Mouse (Mus musculus): ENCODE data around the gene Slc34a1. TPM values are rescaled to one million over a fixed set of nuclear protein-coding genes. Genes with fewer than 3 reads are reported as not detected.

Slc34a1 gene
- total RNA-seq (2022): not detected

DNA sequence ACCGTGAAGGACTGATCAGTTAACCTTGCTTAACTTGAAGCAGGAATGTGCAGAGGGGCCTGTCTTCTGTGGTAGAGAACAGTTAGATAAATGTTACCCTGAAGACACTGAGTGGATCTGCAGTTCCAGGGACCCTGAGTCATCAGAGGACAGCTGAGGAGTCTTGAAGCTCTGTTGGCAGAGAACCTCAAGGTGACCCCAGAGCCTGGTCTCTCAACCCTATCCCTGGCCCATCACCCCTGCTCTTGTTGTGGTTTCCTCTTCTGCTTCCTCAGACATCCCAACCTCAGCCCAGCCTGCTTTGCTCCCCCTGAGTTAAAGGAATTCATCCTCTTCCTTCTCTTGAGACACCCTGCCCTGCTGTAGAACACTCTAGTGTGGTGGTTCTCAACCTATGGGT is at the start of gene Slc34a1:
Slc34a1 (plus strand) TSS at position 100 of the 400 bp plus-strand sequence.
- DNase-seq (ENCODE audit: low spot score in 2 of 2): no peak

DNA sequence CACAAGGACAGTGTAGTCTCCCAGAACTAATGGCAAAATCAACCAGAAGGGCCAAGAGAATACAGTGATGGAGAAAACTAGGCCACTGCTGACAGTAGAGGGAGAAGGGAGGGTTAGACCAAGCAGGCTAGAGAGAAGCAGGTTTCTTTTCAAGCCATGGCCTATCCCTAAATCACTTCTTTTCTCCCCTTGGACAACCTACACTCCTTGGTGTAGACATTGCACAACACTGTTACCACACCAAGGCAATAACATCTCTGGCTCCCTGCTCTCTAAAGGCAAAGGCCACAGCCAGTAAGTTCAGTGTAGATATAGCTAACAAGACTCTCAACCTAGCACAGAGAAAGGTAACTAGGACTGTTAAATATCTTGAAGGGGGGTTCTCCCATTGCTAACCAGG is 36.8 kb upstream of the Slc34a1 start:
- no peak for DNase-seq (ENCODE audit: low spot score in 2 of 2)

DNA sequence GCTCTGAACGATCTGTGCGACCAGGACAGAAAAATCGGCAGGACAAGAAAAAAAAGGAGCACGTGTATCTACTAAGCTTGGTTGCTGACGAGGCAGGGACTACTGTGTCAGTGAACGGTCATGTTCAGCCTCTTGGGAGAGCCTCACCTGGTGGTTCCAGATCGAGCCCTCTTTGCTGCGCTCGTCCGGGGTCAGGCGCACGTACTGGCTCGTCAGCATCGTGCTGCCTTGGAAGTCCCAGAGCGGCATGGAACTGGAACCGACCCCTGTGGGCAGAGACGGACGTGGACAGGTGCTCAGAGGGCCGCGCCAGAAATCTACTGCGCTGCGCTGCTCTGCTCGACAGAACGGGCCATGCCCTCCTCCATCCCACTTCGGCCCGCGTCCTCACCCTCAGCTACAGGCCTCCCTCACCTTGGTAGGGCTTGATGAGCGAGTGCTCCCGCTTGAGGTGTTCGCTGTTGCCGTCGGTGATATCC is 36.0 kb upstream of the Slc34a1 start:
- DNase-seq (ENCODE audit: low spot score in 2 of 2): peak; percentile 17 to 31

DNA sequence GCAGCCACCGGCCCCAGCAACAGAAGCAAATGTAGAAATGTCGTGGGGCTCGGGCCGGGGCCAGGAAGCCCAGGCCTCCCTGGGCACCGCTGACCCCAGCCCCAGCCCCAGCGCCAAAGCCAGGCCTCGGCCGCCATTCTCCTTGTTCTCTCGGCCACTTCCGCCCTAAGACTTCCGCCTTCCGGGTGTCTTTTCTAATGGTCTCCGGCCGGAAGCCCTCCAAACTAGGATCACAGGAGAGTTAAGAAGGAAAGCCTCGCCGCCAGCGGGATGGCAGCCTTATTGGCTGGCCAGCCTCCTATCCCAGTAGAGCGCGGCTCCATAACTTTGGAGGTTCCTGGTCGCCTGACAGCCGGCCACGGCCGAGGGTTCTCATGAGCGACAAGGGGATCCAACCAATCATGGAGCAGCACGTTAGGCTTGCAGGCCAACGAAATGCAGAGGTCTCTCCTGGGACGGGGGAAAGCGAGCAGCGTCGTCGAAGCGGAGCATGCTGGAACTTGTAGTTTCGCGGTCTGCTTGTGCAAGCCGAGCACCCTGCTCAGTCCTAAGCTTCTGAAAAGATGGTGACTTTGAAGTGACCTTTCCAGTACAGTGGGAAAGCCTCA is 35.4 kb upstream of the Slc34a1 start, which contains the start of gene Lman2:
Lman2 (minus strand) TSS at position 331 of the 608 bp plus-strand sequence.
- peak; percentile 94 to 97 for DNase-seq (ENCODE audit: low spot score in 2 of 2)

DNA sequence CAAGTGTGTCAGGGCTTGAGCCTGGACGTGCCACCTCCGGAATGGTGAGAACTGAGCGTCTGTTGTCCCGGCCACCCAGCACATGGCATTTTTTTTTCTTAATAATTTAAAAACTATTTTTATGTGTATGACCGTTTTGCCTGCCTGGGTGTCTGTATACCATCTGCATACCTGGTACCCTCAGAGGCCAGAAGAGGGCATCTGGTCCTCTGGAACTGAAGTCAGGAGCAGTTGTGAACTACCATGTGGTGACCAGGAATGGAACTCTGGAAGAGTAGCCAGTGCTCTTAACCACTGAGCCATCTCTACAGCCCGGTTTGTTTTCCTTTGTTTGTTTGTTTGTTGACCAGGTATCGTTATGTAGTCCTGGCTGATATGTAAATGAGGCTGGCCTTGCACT is 29.6 kb upstream of the Slc34a1 start:
- no peak for DNase-seq (ENCODE audit: low spot score in 2 of 2)

DNA sequence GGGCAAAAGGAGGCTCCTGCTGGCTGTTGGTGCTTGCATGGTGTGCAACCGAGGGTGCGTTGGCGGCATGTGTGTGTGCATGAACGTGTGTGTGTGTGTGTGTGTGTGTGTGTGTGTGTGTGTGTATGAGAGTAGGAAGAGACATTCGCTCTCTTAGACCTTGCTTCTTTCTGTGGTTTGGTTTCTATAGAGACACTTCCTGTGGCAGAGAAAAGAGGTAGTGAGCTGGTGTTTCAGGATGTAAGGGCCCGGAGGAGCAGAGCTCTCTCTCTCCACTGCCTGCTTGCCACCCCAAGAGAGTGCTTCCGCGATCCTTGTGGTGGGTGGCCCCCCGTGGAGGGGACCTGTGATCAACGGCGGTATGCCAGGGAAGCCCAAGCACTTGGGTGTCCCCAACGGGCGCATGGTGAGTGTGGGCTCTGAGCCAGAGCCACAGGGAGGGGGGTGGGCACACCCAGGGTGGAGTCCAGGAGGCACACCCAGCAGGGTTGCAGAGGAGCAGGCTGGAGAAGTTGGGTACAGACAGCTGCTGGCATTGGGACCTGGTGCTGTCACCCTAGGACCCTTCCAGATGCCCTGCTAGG is 28.4 kb upstream of the Slc34a1 start, which contains the start of gene Rgs14:
Rgs14 (plus strand) TSS at position 202 of the 584 bp plus-strand sequence.
- DNase-seq (ENCODE audit: low spot score in 2 of 2): no peak

DNA sequence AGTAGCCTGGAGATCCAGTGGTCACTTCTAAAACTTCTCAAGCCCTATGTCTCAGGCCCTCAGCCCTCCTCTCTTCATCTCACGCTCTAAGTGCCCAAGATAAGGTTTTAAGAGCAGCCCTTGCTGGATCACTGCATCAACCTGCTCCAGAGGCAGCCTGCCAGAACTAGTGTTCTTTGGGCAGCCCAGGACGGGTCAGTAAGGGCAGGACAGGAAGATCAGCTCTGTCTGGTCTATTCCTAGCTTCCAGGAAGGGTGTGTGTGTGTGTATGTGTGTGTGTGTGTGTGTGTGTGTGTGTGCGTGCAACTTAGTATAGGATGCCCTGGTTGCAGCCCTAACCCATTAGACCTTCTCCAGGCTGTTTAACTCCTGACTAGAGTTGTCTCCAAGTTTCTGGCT is 27.8 kb upstream of the Slc34a1 start:
- DNase-seq (ENCODE audit: low spot score in 2 of 2): no peak

DNA sequence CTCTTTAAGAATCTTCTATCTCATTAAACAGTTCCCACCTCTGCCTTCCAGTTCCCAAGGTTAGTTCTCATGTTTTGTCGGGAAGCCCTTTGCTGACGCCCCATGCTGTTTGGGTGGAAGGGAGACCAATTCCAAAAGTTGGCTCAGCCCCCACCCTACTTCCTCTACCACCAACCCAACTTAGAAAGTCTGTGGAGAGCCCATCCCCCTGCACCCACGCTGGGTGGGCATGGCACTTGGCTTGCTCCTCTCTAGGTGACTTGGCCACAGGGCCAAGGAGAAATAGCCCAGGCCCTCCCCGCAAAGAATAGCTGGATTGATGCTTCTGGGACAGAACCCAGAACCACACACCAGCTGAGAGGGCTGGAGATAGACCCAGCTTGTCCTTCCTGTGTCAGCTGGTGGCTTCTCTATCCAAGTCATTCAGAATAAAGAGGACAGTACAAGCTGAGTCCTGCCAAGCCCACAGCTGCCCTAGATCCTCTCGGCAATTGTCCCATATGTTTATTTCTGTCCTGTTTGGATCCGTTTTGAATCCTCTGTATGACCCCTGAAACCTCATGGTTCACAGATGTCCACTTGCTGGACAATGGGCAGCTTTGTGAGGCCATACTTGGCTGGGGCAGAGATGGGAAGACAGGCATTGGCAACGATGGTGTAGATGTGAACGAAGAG is 26.8 kb upstream of the Slc34a1 start:
- no peak for DNase-seq (ENCODE audit: low spot score in 2 of 2)

DNA sequence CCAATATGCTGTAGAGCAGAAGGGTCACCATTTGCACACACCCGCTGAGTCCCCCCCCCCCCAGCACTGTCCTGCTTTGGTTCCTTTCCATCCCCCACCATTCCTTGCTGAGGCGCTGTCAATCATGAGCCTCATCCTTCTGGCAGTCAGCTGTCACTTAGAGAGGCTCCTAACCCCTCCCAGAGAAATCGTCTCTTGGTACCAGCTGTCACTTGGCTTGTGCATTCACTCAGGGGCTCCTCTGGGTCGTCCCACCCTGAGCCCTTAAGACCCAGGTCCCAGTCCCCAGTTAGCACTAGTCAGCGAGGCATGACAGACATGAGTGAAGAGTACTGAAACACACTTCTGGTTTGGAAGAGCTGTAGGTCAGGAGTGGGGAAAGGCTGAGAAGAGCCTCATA is 26.2 kb upstream of the Slc34a1 start:
- DNase-seq (ENCODE audit: low spot score in 2 of 2): no peak

DNA sequence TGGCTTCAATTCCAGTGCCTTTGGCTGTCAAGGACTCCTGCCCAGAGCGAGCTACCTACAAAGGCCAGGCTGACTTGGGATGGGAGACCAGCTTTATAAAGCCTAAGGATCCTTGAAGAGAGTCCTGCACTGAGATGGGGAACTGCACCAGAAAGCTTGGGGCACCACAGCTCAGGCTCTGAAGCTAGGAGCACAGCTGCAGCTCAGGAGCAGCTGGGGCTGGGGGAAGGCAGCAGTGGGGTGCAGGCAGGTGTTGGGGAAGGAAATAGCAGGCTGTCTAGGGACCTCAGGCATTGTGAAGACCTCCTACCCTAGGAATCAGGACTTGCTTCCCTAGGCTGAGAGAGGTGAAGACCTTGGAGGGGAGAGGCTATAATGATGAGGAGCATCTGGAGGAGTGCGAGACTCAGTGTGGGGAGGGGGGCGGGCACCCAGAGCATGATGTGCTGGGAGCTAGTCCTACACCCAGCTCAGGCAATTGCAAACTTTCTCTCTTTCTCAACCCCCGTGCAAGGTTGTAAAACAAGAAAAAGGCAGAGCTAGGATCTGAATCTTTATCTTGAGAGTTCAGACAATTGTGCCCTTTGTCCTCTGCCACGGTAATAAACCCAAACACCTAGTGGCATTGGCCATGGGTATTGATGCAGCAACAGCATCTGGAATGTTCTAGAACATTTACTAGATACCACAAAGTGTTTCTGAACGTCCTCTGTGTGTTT is 23.6 kb upstream of the Slc34a1 start:
- no peak for DNase-seq (ENCODE audit: low spot score in 2 of 2)

DNA sequence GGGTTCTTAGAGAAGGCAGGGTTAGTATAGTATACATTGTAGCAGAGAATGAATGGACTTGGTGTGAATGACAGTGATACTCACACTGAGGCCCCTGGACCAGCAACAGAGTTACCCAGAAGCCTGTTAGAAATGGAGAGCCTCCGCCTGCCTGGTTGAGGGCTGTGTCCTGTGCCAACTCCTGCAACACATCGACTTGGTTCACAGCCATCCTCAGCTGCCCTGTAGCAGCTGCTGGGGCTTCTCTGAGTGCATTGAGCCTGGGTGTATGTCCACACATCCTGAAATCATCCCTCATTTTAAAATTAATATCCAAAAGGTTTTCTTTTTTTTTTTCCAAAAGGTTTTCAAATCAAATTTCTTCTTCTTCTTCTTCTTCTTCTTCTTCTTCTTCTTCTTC is 22.1 kb upstream of the Slc34a1 start:
- DNase-seq (ENCODE audit: low spot score in 2 of 2): no peak

DNA sequence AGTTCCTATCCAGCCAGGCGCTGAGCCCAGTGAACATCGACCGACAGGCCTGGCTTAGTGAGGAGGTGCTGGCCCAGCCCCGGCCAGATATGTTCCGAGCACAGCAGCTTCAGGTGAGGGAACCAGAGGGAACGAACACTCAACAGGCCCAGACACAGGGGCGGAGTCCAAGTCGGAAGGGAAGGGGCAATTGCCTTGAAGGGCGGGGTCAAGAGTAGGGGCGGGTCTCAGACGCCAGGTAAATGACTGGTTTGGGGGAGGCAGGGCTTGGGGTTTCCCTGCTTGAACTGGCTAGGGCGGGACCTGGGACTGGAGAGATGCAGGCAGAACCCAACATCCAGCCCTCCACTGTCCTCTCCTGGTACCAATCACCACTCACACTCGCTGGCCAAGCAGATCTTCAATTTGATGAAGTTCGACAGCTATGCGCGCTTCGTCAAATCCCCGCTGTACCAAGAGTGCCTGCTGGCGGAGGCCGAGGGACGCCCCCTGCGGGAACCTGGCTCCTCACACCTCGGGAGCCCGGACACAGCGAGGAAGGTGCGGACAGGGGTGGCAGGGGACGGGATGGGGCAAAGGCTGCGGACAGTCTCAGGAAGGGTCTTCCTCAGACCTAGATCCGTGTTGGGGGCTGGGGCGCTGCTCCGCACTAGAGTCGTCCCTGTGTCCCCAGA is 18.9 kb upstream of the Slc34a1 start:
- no peak for DNase-seq (ENCODE audit: low spot score in 2 of 2)

DNA sequence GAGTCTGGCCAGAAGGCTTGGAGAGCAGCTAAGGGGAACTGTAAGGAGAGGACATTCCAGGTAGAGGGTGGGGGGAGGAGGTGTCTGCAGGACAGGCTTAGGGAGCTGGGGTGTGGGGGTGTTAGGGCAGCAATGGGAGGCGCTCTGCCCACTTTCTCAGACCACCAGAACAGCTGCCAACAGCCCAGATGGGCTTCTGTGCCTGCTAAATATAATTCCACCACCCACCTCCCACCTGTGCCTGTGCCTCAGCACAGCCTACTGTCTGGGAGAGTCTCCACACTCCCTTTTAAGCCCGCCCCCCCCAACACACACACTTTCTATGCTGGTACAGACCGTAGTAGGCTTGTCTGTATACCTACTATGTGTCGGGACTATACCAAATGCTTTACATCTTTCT is 16.2 kb upstream of the Slc34a1 start:
- no peak for DNase-seq (ENCODE audit: low spot score in 2 of 2)

DNA sequence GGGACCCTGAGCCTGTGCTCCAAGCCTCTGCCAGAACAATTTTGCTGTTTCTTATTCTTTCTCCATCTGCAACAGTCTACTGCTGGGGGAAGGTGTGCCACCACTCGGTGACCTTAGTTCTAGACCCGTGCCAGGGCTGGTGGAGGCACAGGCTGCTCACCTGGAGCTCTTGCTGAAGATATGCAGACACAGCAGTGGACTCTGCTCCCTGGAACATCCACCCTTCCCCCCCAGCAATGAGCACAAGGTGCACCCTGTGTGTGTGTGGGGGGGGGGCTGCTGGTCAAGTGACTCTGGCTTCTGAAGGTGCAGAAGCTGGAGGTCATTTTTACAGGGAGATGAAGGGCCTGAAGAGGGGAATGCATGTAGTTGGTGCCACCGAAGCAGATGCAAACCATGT is 7.3 kb upstream of the Slc34a1 start:
- no peak for DNase-seq (ENCODE audit: low spot score in 2 of 2)

DNA sequence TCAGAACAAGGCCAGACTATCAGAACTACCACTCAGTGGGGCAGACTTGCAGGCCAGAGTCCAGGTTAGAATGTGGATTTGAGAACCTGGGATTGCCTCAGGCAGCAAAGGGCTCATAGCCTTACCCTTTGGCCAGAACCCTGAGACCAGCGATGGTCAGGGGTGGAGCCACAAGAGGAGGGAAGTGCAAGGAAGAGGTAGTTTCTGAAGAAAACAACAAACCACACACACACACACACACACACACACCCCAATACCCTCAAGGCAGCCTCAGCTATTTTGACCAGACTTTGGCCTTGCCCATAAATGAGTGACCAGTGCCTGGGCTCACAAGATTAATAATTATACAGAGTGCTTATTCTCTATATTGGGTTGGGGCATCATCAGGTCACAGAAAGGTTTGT is 6.4 kb upstream of the Slc34a1 start:
- DNase-seq (ENCODE audit: low spot score in 2 of 2): no peak

DNA sequence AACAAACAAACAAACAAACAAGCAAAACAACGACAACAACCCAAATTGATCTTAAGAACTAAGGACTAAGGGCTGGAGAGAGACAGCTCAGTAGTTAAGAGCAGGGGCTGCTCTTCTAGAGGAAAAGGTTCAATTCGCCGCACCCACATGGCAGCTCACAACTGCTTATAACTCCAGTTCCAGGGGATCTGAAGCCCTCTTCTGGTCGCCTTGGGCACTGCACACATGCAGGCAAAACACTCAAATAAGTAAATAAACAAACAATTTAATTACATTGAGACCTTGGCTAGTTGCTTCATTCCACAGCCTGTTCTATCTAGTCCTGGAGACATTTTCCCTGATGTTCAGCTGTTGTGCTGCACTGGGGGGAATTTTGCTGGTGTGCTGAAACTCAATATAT is 5.1 kb upstream of the Slc34a1 start:
- DNase-seq (ENCODE audit: low spot score in 2 of 2): no peak

DNA sequence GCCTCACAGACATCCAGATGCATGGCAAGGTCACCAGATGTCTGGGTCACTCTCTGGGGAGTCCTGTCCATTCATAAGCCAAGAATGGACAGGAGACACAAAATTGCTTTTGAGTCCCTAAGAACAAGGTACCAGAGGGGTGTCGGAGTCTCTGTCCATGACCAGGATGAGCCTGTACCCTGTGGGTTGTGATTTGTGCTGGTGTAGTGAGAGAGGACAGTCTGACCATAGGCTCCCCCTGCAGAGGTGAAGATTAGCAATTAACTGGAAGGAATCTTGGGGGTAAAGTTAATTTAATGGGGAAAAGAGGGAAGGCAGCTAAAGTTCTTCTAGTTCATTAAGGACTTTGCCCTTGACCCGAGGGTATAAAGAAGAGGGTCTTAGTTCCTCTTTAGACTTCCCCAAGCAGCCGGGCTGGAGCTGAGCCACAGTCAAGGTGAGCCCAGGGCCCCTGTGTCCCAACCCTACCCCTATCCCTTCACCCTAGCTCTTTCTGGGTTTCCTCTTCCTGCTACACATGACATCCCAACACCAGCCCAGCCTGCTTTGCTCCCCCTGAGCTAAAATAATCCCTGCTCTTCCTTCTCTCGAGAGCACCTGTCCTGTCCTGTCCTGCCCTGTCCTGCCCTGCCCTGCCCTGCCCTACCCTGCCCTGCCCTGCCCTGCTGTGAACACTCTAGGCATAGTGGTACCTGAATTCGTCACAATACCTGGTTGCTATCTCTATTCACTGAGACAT is 1.5 kb downstream of the Slc34a1 start:
- no peak for DNase-seq (ENCODE audit: low spot score in 2 of 2)

DNA sequence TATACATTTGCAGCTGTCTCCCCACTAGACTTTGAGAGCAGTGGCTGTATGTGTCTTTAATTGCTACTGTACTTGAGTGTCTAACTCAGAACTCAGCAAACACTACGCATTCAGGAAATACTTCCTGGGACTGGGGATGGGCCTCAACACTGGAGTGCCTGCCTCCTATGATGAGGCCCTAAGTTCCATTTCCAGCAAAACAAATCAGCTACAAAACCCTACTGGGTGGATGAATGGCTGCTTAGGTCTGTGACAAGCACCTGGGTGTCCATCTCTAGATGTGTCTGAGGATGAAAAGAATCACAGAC is 2.0 kb downstream of the Slc34a1 start:
- no peak for DNase-seq (ENCODE audit: low spot score in 2 of 2)

DNA sequence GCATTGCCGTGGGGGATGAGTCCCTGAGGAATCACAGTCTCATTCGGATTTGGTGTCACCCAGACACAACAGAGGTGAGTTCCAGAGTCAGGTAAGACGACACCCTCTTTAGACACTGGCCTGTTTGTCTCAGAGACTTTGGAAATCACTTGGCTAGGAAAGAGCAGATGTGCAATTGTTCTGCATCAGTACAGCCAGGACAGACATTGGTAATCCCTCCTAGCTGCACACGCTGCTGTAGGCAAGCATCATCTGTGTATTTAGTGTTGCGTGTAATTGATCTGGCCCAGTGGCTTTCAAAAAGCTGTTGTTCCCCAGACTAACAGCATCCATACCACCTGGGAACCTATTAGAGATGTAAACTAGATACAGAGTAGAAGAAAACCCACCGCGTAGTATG is 5.3 kb downstream of the Slc34a1 start:
- no peak for DNase-seq (ENCODE audit: low spot score in 2 of 2)

DNA sequence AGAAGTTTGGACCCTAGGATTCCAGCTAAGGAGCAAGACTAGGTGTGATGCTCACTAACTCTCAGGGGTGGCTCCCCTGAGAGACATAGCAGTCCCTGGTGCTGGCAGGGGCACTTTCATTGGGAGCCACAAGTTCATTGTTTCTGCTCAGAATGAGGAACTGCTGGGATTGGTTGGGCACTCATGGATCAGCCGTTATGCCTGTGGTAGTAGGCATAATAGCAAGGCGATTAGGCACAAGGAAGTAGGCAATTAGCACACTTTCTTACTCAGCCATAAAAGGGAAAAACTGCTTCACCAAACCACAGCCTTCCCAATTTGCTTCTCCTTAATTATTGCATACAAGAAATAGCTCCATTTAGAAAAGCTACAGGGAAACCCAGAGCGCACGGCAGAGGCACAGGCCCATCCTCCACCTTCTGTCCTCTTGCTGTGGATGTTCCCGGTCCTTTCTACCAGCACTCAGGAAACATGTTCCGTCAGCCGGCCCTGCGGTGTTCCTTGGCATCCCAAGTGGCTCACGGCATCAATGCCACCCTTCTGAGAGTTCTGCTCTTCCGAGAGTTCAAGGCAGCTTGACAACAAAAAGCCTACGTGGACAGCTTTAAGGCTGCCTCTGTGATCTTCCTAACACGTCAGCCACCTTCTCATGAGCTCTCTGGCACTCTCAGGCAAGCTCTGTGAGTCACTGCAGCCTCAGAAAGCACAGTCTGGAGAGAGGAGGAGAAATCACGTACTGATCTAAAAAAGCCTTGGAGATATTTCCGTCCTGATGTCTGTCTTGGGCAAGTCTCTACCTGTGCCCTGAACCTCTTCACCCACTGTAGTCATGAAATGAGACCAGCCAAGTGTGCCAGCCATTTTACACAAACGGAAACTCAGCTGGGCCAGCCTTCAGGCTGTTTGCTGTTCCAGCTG is 6.2 kb downstream of the Slc34a1 start:
- DNase-seq (ENCODE audit: low spot score in 2 of 2): no peak

Data from gastrocnemius, adult 8-10 months (tissue).